Mouse (Mus musculus): Measurements from ENCODE around the gene Tmem54. TPM values are rescaled to one million over a fixed set of nuclear protein-coding genes. Genes with fewer than 3 reads are reported as not detected.

Tmem54 gene
- polyA plus RNA-seq, 1 experiment from 2014 or later = 4.6 TPM

GRCm38 (mm10) chr4:129129387-129129786, 24.0 kb downstream of the Tmem54 start:
- Histone ChIP-seq H3K4me2 (ENCODE audit: low read depth, severe bottlenecking) (no peak overlapping the region), H3K4me3 (ENCODE audit: low read depth, low read length) (no peak overlapping the region), H3K9me3 (ENCODE audit: control insufficient read depth, low read length) (no peaks in the 10 kb centered on the region), H3K9ac (ENCODE audit: low read length) (no peak overlapping the region), H3K27ac (replicated peaks; ENCODE audit: low read depth, low read length) (no peak overlapping the region), H3K36me3 (ENCODE audit: control insufficient read depth, insufficient read depth, low read length) (no peaks in the 10 kb centered on the region), H3K27me3 (ENCODE audit: control insufficient read depth, insufficient read depth, low read length) (peaks cover 2% of the 10 kb centered on the region; the same call in 1 of the 2 replicates), H3K4me1 (ENCODE audit: control insufficient read depth, insufficient read depth, low read length) (peaks cover 6% of the 10 kb centered on the region)
- no peak for DNase-seq (ENCODE audit: low spot score)
- ATAC-seq (ENCODE audit: insufficient number of reproducible peaks, low FRiP score, low TSS enrichment, low read depth) = no peak
- WGBS = 39% methylated on average over 9 of the region's 9 CpGs

- Histone ChIP-seq H3K27me3 (ENCODE audit: control insufficient read depth, insufficient read depth, low read length) (no peaks in the 10 kb centered on the region), H3K4me3 (ENCODE audit: low read depth, low read length) (peak overlapping the region; percentile 28; the same call in 1 of the 2 replicates), H3K4me2 (ENCODE audit: low read depth, severe bottlenecking) (peak overlapping the region; percentile 32), H3K9me3 (ENCODE audit: control insufficient read depth, low read length) (no peaks in the 10 kb centered on the region), H3K27ac (replicated peaks; ENCODE audit: low read depth, low read length) (no peak overlapping the region; the same call in 1 of the 2 replicates), H3K9ac (ENCODE audit: low read length) (no peak overlapping the region), H3K36me3 (ENCODE audit: control insufficient read depth, insufficient read depth, low read length) (no peaks in the 10 kb centered on the region), H3K4me1 (ENCODE audit: control insufficient read depth, insufficient read depth, low read length) (0 out of 2 replicates have a peak, but pooled peaks cover 5% of the 10 kb centered on the region)
- WGBS = 2% methylated on average over 8 of the region's 8 CpGs
- peak; percentile 85 for DNase-seq (ENCODE audit: low spot score)
- ATAC-seq (ENCODE audit: insufficient number of reproducible peaks, low FRiP score, low TSS enrichment, low read depth) = peak; percentile 61
These were observed 24.8 kb downstream of the Tmem54 start for GRCm38 (mm10) chr4:129130149-129130548.

GRCm38 (mm10) chr4:129130755-129131303, 25.5 kb downstream of the Tmem54 start:
- 2% methylated on average over 16 of the region's 17 CpGs for WGBS
- ATAC-seq (ENCODE audit: insufficient number of reproducible peaks, low FRiP score, low TSS enrichment, low read depth) = peak; percentile 83

GRCm38 (mm10) chr4:129134799-129135585, 29.6 kb downstream of the Tmem54 start:
- 10% methylated on average over 15 of the region's 15 CpGs for WGBS
- DNase-seq (ENCODE audit: low spot score) (peak; percentile 95), ATAC-seq (ENCODE audit: insufficient number of reproducible peaks, low FRiP score, low TSS enrichment, low read depth) (no peak)
- H3K27ac ChIP-seq (replicated peaks; ENCODE audit: low read depth, low read length) = no peak overlapping the region
- H3K9me3 ChIP-seq (ENCODE audit: control insufficient read depth, low read length) = no peaks in the 10 kb centered on the region
- no peak overlapping the region; the same call in 1 of the 2 replicates for H3K9ac ChIP-seq (ENCODE audit: low read length)
- H3K27me3 ChIP-seq (ENCODE audit: control insufficient read depth, insufficient read depth, low read length) = peaks cover 20% of the 10 kb centered on the region; the same call in 1 of the 2 replicates
- H3K36me3 ChIP-seq (ENCODE audit: control insufficient read depth, insufficient read depth, low read length) = no peaks in the 10 kb centered on the region
- H3K4me3 ChIP-seq (ENCODE audit: low read depth, low read length) = no peak overlapping the region
- no peak overlapping the region for H3K4me2 ChIP-seq (ENCODE audit: low read depth, severe bottlenecking)
- 0 out of 2 replicates have a peak, but pooled peaks cover 9% of the 10 kb centered on the region for H3K4me1 ChIP-seq (ENCODE audit: control insufficient read depth, insufficient read depth, low read length)

More at GRCm38 (mm10) chr4:129130755-129131303, 25.5 kb downstream of the Tmem54 start:
- Histone ChIP-seq H3K4me1 (ENCODE audit: control insufficient read depth, insufficient read depth, low read length) (0 out of 2 replicates have a peak, but pooled peaks cover 5% of the 10 kb centered on the region), H3K4me2 (ENCODE audit: low read depth, severe bottlenecking) (peak overlapping the region; percentile 32), H3K36me3 (ENCODE audit: control insufficient read depth, insufficient read depth, low read length) (no peaks in the 10 kb centered on the region), H3K27ac (replicated peaks; ENCODE audit: low read depth, low read length) (no peak overlapping the region; the same call in 1 of the 2 replicates), H3K9me3 (ENCODE audit: control insufficient read depth, low read length) (no peaks in the 10 kb centered on the region), H3K4me3 (ENCODE audit: low read depth, low read length) (peak overlapping the region; percentile 28), H3K9ac (ENCODE audit: low read length) (peak overlapping the region; percentile 52), H3K27me3 (ENCODE audit: control insufficient read depth, insufficient read depth, low read length) (peaks cover 4% of the 10 kb centered on the region; the same call in 1 of the 2 replicates)
- peak; percentile 75 for DNase-seq (ENCODE audit: low spot score)

GRCm38 (mm10) chr4:129135637-129136036, 30.3 kb downstream of the Tmem54 start:
- Histone ChIP-seq H3K9me3 (ENCODE audit: control insufficient read depth, low read length) (no peaks in the 10 kb centered on the region), H3K4me1 (ENCODE audit: control insufficient read depth, insufficient read depth, low read length) (0 out of 2 replicates have a peak, but pooled peaks cover 7% of the 10 kb centered on the region), H3K36me3 (ENCODE audit: control insufficient read depth, insufficient read depth, low read length) (no peaks in the 10 kb centered on the region), H3K4me3 (ENCODE audit: low read depth, low read length) (no peak overlapping the region), H3K9ac (ENCODE audit: low read length) (no peak overlapping the region), H3K27me3 (ENCODE audit: control insufficient read depth, insufficient read depth, low read length) (peaks cover 20% of the 10 kb centered on the region; the same call in 1 of the 2 replicates), H3K4me2 (ENCODE audit: low read depth, severe bottlenecking) (no peak overlapping the region), H3K27ac (replicated peaks; ENCODE audit: low read depth, low read length) (no peak overlapping the region)
- 53% methylated on average over 2 of the region's 2 CpGs for WGBS
- no peak for DNase-seq (ENCODE audit: low spot score)
- ATAC-seq (ENCODE audit: insufficient number of reproducible peaks, low FRiP score, low TSS enrichment, low read depth) = no peak

- H3K4me1 ChIP-seq (ENCODE audit: control insufficient read depth, insufficient read depth, low read length) = 0 out of 2 replicates have a peak, but pooled peaks cover 7% of the 10 kb centered on the region
- peak overlapping the region; percentile 49 for H3K4me3 ChIP-seq (ENCODE audit: low read depth, low read length)
- no peak for ATAC-seq (ENCODE audit: insufficient number of reproducible peaks, low FRiP score, low TSS enrichment, low read depth)
- H3K27ac ChIP-seq (replicated peaks; ENCODE audit: low read depth, low read length) = no peak overlapping the region
- peaks cover 20% of the 10 kb centered on the region; the same call in 1 of the 2 replicates for H3K27me3 ChIP-seq (ENCODE audit: control insufficient read depth, insufficient read depth, low read length)
- peak overlapping the region; percentile 95 for H3K4me2 ChIP-seq (ENCODE audit: low read depth, severe bottlenecking)
- 31% methylated on average over 9 of the region's 9 CpGs for WGBS
- no peaks in the 10 kb centered on the region for H3K36me3 ChIP-seq (ENCODE audit: control insufficient read depth, insufficient read depth, low read length)
- no peak for DNase-seq (ENCODE audit: low spot score)
- no peaks in the 10 kb centered on the region for H3K9me3 ChIP-seq (ENCODE audit: control insufficient read depth, low read length)
- peak overlapping the region; percentile 78 for H3K9ac ChIP-seq (ENCODE audit: low read length)
These were observed 30.8 kb downstream of the Tmem54 start for GRCm38 (mm10) chr4:129136189-129136578.

- 2% methylated on average over 17 of the region's 80 CpGs for WGBS
- H3K27ac ChIP-seq (replicated peaks; ENCODE audit: low read depth, low read length) = 0 out of 2 replicates have a peak within 1 kb of the TSS, but pooled peaks have one; percentile 3
- H3K36me3 ChIP-seq (ENCODE audit: control insufficient read depth, insufficient read depth, low read length) = no peaks in the 10 kb centered on the region
- 0 out of 2 replicates have a peak, but pooled peaks cover 7% of the 10 kb centered on the region for H3K4me1 ChIP-seq (ENCODE audit: control insufficient read depth, insufficient read depth, low read length)
- H3K4me2 ChIP-seq (ENCODE audit: low read depth, severe bottlenecking) = peak within 1 kb of the TSS; percentile 95
- H3K9me3 ChIP-seq (ENCODE audit: control insufficient read depth, low read length) = no peaks in the 10 kb centered on the region
- ATAC-seq (ENCODE audit: insufficient number of reproducible peaks, low FRiP score, low TSS enrichment, low read depth) (0 out of 2 replicates have a peak, but pooled peaks have one; percentile 18), DNase-seq (ENCODE audit: low spot score) (peak; percentile 51)
- peaks cover 20% of the 10 kb centered on the region; the same call in 1 of the 2 replicates for H3K27me3 ChIP-seq (ENCODE audit: control insufficient read depth, insufficient read depth, low read length)
- H3K4me3 ChIP-seq (ENCODE audit: low read depth, low read length) = peak within 1 kb of the TSS; percentile 49
- peak within 1 kb of the TSS; percentile 78 for H3K9ac ChIP-seq (ENCODE audit: low read length)
These were observed 31.4 kb downstream of the Tmem54 start, which contains the start of gene Fndc5 for GRCm38 (mm10) chr4:129136579-129137391. Gene Fndc5, plus strand, starts transcription at chr4:129136999.

Data from limb, embryonic 11.5 days (tissue).